Mouse (Mus musculus) kidney, postnatal 10 days (tissue): ENCODE results near the gene Scnn1b.

ENCODE experiments used
- DNase-seq: peaks from one replicate; pipeline ENCODE4 v3.0.0; 2021; ENCODE audit warnings: mixed read lengths

Gene Scnn1b

GRCm38 (mm10) chr7:121864858-121865585 lies at the start of gene Scnn1b:
Gene Scnn1b (plus strand): TSS chr7:121865038.
- peak; percentile 40 for DNase-seq

GRCm38 (mm10) chr7:121821632-121822031 lies 43.2 kb upstream of the Scnn1b start:
- no peak for DNase-seq

- DNase-seq = no peak
Measured at GRCm38 (mm10) chr7:121828481-121828880, 36.4 kb upstream of the Scnn1b start.

GRCm38 (mm10) chr7:121835392-121835791 lies 29.4 kb upstream of the Scnn1b start:
- no peak for DNase-seq

GRCm38 (mm10) chr7:121836827-121837226 lies 28.0 kb upstream of the Scnn1b start:
- no peak for DNase-seq

GRCm38 (mm10) chr7:121840810-121841209 lies 24.0 kb upstream of the Scnn1b start:
- DNase-seq = no peak

GRCm38 (mm10) chr7:121842234-121842633 lies 22.6 kb upstream of the Scnn1b start:
- DNase-seq = no peak

- no peak for DNase-seq
Measured at GRCm38 (mm10) chr7:121845964-121846363, 18.9 kb upstream of the Scnn1b start.

GRCm38 (mm10) chr7:121848537-121849168 lies 16.2 kb upstream of the Scnn1b start:
- DNase-seq = no peak

GRCm38 (mm10) chr7:121857177-121857884 lies 7.5 kb upstream of the Scnn1b start:
- DNase-seq = no peak

- DNase-seq = no peak
Measured at GRCm38 (mm10) chr7:121858939-121859338, 5.9 kb upstream of the Scnn1b start.

- no peak for DNase-seq
Measured at GRCm38 (mm10) chr7:121871631-121872030, 6.8 kb downstream of the Scnn1b start.

- peak; percentile 16 for DNase-seq
Measured at GRCm38 (mm10) chr7:121873998-121874397, 9.2 kb downstream of the Scnn1b start.

GRCm38 (mm10) chr7:121874784-121875183 lies 9.9 kb downstream of the Scnn1b start:
- DNase-seq = no peak

- DNase-seq = no peak
Measured at GRCm38 (mm10) chr7:121880246-121880645, 15.4 kb downstream of the Scnn1b start.

GRCm38 (mm10) chr7:121890636-121891360 lies 26.0 kb downstream of the Scnn1b start:
- no peak for DNase-seq

- DNase-seq = no peak
Measured at GRCm38 (mm10) chr7:121896689-121897088, 31.9 kb downstream of the Scnn1b start.

- DNase-seq = peak; percentile 67
Measured at GRCm38 (mm10) chr7:121899311-121899710, 34.5 kb downstream of the Scnn1b start.

- peak; percentile 25 for DNase-seq
Measured at GRCm38 (mm10) chr7:121899940-121900339, 35.1 kb downstream of the Scnn1b start.

- DNase-seq = no peak
Measured at GRCm38 (mm10) chr7:121902757-121903411, 38.0 kb downstream of the Scnn1b start.

GRCm38 (mm10) chr7:121906879-121907278 lies 42.0 kb downstream of the Scnn1b start:
- DNase-seq = no peak

- no peak for DNase-seq
Measured at GRCm38 (mm10) chr7:121912250-121912649, 47.4 kb downstream of the Scnn1b start.

GRCm38 (mm10) chr7:121913944-121914343 lies 49.1 kb downstream of the Scnn1b start:
- no peak for DNase-seq
